ENCODE assay signal across 21 mouse cellular contexts in genomic region chr2:153677550-153677949, GRCm38 (mm10). TPM values are rescaled to one million over a fixed set of nuclear protein-coding genes. Genes with fewer than 3 reads are reported as not detected.
"Had no signal": no experiment of that assay in that cellular context is flagged by ENCODE, and none has a peak within 500 bp of the region (broad histone marks: within the 10 kb centered on the region; RNA-seq: fewer than 3 reads in every experiment).

No protein-coding gene starts in this region.

- H3K27ac ChIP-seq: liver, embryonic 12.5 days; liver, embryonic 14.5 days; lung, embryonic 15.5 days; midbrain, embryonic 13.5 days; midbrain, embryonic 15.5 days; neural tube, embryonic 12.5 days; stomach, embryonic 15.5 days had no signal

- H3K4me2 ChIP-seq: liver, embryonic 12.5 days; lung, embryonic 15.5 days; midbrain, embryonic 11.5 days; midbrain, embryonic 13.5 days; midbrain, embryonic 15.5 days; neural tube, embryonic 12.5 days; stomach, embryonic 15.5 days had no signal

- H3K4me3 ChIP-seq: liver, embryonic 12.5 days; lung, embryonic 15.5 days; megakaryocyte, embryonic 14.5 days; midbrain, embryonic 13.5 days; midbrain, embryonic 15.5 days; neural tube, embryonic 12.5 days; stomach, embryonic 15.5 days had no signal

- H3K9me3 ChIP-seq: liver, embryonic 12.5 days; lung, embryonic 15.5 days; megakaryocyte, embryonic 14.5 days; midbrain, embryonic 13.5 days; midbrain, embryonic 15.5 days; neural tube, embryonic 12.5 days; stomach, embryonic 15.5 days had no signal

- H3K9ac ChIP-seq: liver, embryonic 12.5 days; liver, embryonic 14.5 days; lung, embryonic 15.5 days; midbrain, embryonic 13.5 days; midbrain, embryonic 15.5 days; neural tube, embryonic 12.5 days; stomach, embryonic 15.5 days had no signal

- DNase-seq: lung, adult 18-20 months; lung, postnatal 4 days; right cerebral cortex, postnatal 14 days; thymus, adult 2 months; thymus, postnatal 25 days; thymus, postnatal 4 days had no signal

- ATAC-seq: liver, embryonic 12.5 days; lung, postnatal 0 days; midbrain, embryonic 13.5 days; midbrain, embryonic 15.5 days had no signal

- H3K4me1 ChIP-seq: lung, embryonic 15.5 days; midbrain, embryonic 13.5 days; midbrain, embryonic 15.5 days; neural tube, embryonic 12.5 days; stomach, embryonic 15.5 days had no signal

- H3K27me3 ChIP-seq: liver, embryonic 12.5 days; lung, embryonic 15.5 days; megakaryocyte, embryonic 14.5 days; midbrain, embryonic 13.5 days; midbrain, embryonic 15.5 days; neural tube, embryonic 12.5 days; stomach, embryonic 15.5 days had no signal

- H3K36me3 ChIP-seq: midbrain, embryonic 15.5 days had no signal

RNA-seq across cellular contexts. Expression of gene Dnmt3c, which starts 18.9 kb away (rescaled TPM):
- total RNA-seq: midbrain, postnatal 0 days; monocyte, adult 5-6 weeks; neutrophil, adult 5-6 weeks had no signal
- polyA plus RNA-seq: lung, embryonic 15.5 days; midbrain, embryonic 11.5 days; midbrain, embryonic 15.5 days; midbrain, postnatal 0 days; neural tube, embryonic 14.5 days; thymus, adult 2 months; urinary bladder, adult 2 months had no signal
